7 mouse cellular contexts compared by ENCODE assay signal in the genomic region with DNA sequence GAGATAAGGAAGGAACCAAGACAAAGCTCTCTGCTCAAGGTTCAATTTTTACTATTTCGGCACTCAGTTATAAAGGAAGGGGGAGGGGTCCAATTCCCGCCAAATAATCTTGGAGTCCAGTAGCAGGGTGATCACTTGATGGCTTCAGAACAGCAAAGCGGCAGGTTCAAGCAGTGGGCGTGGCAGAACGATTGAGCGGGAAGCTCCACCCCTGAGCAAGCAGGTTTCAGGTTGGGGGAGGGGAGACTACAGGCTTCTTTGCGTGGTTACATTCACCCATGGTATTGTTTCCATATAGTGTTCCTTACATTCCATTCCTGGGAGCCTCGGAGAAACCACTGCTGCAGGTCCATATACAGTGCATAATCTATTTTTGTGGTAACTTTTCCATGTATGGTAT. TPM values are rescaled to one million over a fixed set of nuclear protein-coding genes. Genes with fewer than 3 reads are reported as not detected.
DNase-seq lines count a peak whose midpoint lies in the region; ATAC-seq and TF ChIP-seq lines count a peak whose summit lies in the region.
"Not testable (repeated sequence)": the region's sequence is repeated elsewhere in the genome, so short reads cannot be mapped to it uniquely, and the experiment has no call there.

No protein-coding gene starts in this region.

- not testable (repeated sequence) for H3K9me3 ChIP-seq in forebrain, embryonic 12.5 days; heart, embryonic 15.5 days (replicated peaks); stomach, embryonic 14.5 days (ENCODE audit: control insufficient read depth, low read depth, low read length)

- not testable (repeated sequence) for H3K4me3 ChIP-seq in forebrain, embryonic 12.5 days (replicated peaks); heart, embryonic 15.5 days; kidney, adult 2 months (ENCODE audit: insufficient read depth, low read depth, low read length); stomach, embryonic 14.5 days (ENCODE audit: low read depth, low read length)

- not testable (repeated sequence) for H3K36me3 ChIP-seq in forebrain, embryonic 12.5 days (replicated peaks); heart, embryonic 15.5 days; kidney, adult 2 months (ENCODE audit: control insufficient read depth, insufficient read depth, low read length); stomach, embryonic 14.5 days (ENCODE audit: control insufficient read depth, insufficient read depth, low read length)

- H3K9ac ChIP-seq in forebrain, embryonic 12.5 days; heart, embryonic 15.5 days; stomach, embryonic 14.5 days (replicated peaks; ENCODE audit: low read depth, low read length): not testable (repeated sequence)

- H3K4me1 ChIP-seq in forebrain, embryonic 12.5 days; heart, embryonic 15.5 days (replicated peaks); kidney, adult 2 months (ENCODE audit: control insufficient read depth, insufficient read depth, low read length); stomach, embryonic 14.5 days (ENCODE audit: control insufficient read depth, insufficient read depth, low read length): not testable (repeated sequence)

- not testable (repeated sequence) for TF ChIP-seq CTCF in kidney, adult 2 months (conservative IDR thresholded peaks at IDR 0.05; ENCODE audit: insufficient read depth, insufficient read length, low read depth, low read length)

- TF ChIP-seq POLR2A in kidney, adult 2 months (IDR thresholded peaks at IDR 0.05; ENCODE audit: low read depth, low read length), result not testable (repeated sequence)

- not testable (repeated sequence) for H3K27me3 ChIP-seq in forebrain, embryonic 12.5 days; heart, embryonic 15.5 days; kidney, adult 2 months (replicated peaks; ENCODE audit: control insufficient read depth, insufficient read depth, low read length); stomach, embryonic 14.5 days (ENCODE audit: control insufficient read depth, insufficient read depth, low read length)

- WGBS in forebrain, embryonic 12.5 days, result 23% methylated on average over 8 of the region's 8 CpGs
- 19% methylated on average over 8 of the region's 8 CpGs for WGBS in heart, embryonic 15.5 days
- WGBS in kidney, adult 2 months, result 15% methylated on average over 8 of the region's 8 CpGs
- 23% methylated on average over 8 of the region's 8 CpGs for WGBS in stomach, embryonic 14.5 days

- not testable (repeated sequence) for H3K27ac ChIP-seq in forebrain, embryonic 12.5 days; heart, embryonic 15.5 days; kidney, adult 2 months (ENCODE audit: insufficient read depth, low read depth, low read length); stomach, embryonic 14.5 days (ENCODE audit: low read length)

- peak; percentile 2 for DNase-seq in T-cell, adult 2 months (ENCODE audit: low spot score)
- peak; percentile 2 for DNase-seq in kidney, adult 2 months
- DNase-seq in liver, result peak; percentile 6
- peak; percentile 3 for DNase-seq in lung, postnatal 10 days

- not testable (repeated sequence) for ATAC-seq in forebrain, embryonic 12.5 days (ENCODE audit: low FRiP score); heart, embryonic 15.5 days (replicated peaks; ENCODE audit: insufficient number of reproducible peaks, insufficient read depth, low FRiP score, low read depth); stomach, embryonic 14.5 days (ENCODE audit: insufficient number of reproducible peaks, insufficient read depth, low FRiP score, low read depth)

- peak overlapping the region; percentile 21 for H3K4me2 ChIP-seq in forebrain, embryonic 12.5 days
- H3K4me2 ChIP-seq in heart, embryonic 15.5 days, result peak overlapping the region; percentile 33
- peak overlapping the region; percentile 29 for H3K4me2 ChIP-seq in stomach, embryonic 14.5 days (replicated peaks; ENCODE audit: low read depth, low read length)

RNA-seq across cellular contexts. Expression of gene Papolg, which starts 33.1 kb away (rescaled TPM):
- 28.7 and 30.5 TPM in 2 replicates for polyA plus RNA-seq in forebrain, embryonic 12.5 days (2016; fragmentation: Nextera tagmentation; extraction: Ambion mirVana)
- 8.7 and 9.1 TPM in 2 replicates for polyA plus RNA-seq in heart, embryonic 15.5 days (2015; fragmentation: Nextera tagmentation; extraction: Ambion mirVana)
- polyA plus RNA-seq in kidney, adult 2 months (2012; rRNA removed), result 2.7 and 2.9 TPM in 2 replicates
- polyA plus RNA-seq in stomach, embryonic 14.5 days (2014; fragmentation: Nextera tagmentation; extraction: Ambion mirVana), result 15.8 and 16.3 TPM in 2 replicates
